Mouse (Mus musculus) embryonic facial prominence, embryonic 15.5 days (tissue): ENCODE measurements around the gene Ano6. TPM values are rescaled to one million over a fixed set of nuclear protein-coding genes. Genes with fewer than 3 reads are reported as not detected.

Experiments used
- ATAC-seq: fragments of 200-750 bp; cut with Nextera tagmentation; 2 replicates; pipeline ENCODE4 v1.8.0; 2017; ENCODE audit warnings: low read depth, moderate TSS enrichment; ENCODE audit not compliant: insufficient number of reproducible peaks, low FRiP score, low TSS enrichment
- H3K27ac ChIP-seq: fragments of 300-500 bp; sonication (generic); replicated peaks from 2 replicates; pipeline ENCODE4 v1.5.1; 2015; ENCODE audit warnings: mild to moderate bottlenecking, inconsistent platforms
- H3K27me3 ChIP-seq: fragments of 300-500 bp; sonication (generic); 2 replicates; pipeline ENCODE4 v1.6.1; 2015; ENCODE audit warnings: inconsistent platforms
- H3K36me3 ChIP-seq: fragments of 300-500 bp; sonication (generic); 2 replicates; pipeline ENCODE4 v1.6.1; 2015; ENCODE audit warnings: mild to moderate bottlenecking, inconsistent platforms
- H3K4me1 ChIP-seq: fragments of 300-500 bp; sonication (generic); 2 replicates; pipeline ENCODE4 v1.6.1; 2015; ENCODE audit warnings: inconsistent platforms
- H3K4me2 ChIP-seq: fragments of 300-500 bp; sonication (generic); replicated peaks from 2 replicates; pipeline ENCODE4 v1.6.1; 2015; ENCODE audit warnings: mild to moderate bottlenecking, inconsistent platforms
- H3K4me3 ChIP-seq: fragments of 300-500 bp; sonication (generic); replicated peaks from 2 replicates; pipeline ENCODE4 v1.5.1; 2015; ENCODE audit warnings: mild to moderate bottlenecking, inconsistent platforms
- H3K9ac ChIP-seq: fragments of 300-500 bp; sonication (generic); 2 replicates; pipeline ENCODE4 v1.6.1; 2015; ENCODE audit warnings: inconsistent platforms
- H3K9me3 ChIP-seq: fragments of 300-500 bp; sonication (generic); replicated peaks from 2 replicates; pipeline ENCODE4 v1.6.1; 2016; ENCODE audit warnings: inconsistent platforms
- WGBS: fragments of 180-500 bp; shearing (Covaris S2); methylation state at CpG from one replicate; pipeline ENCODE4 v1.1.7; 2015; 5-methylcytosine and 5-hydroxymethylcytosine counted together
- polyA plus RNA-seq: library from polyadenylated mRNA; unstranded; fragments of >200 nt; fragmentation: Nextera tagmentation; extraction: Ambion mirVana; gene quantifications from 2 replicates; pipeline ENCODE4 v1.2.1, GENCODE M21; 2015

The Ano6 gene
- polyA plus RNA-seq, 1 experiment from 2014 or later: 51.5 TPM

GRCm38 (mm10) chr15:95829553-95830205, 39.0 kb downstream of the Ano6 start:
- Histone ChIP-seq H3K4me2 (peak overlapping the region; percentile 35), H3K36me3 (no peaks in the 10 kb centered on the region), H3K27ac (peak overlapping the region; percentile 84), H3K27me3 (no peaks in the 10 kb centered on the region), H3K4me3 (peak overlapping the region; percentile 0), H3K4me1 (peaks cover 48% of the 10 kb centered on the region), H3K9me3 (no peaks in the 10 kb centered on the region), H3K9ac (no peak overlapping the region)
- 20% methylated on average over 14 of the region's 14 CpGs for WGBS
- 0 out of 2 replicates have a peak, but pooled peaks have one; percentile 30 for ATAC-seq

GRCm38 (mm10) chr15:95830206-95830560, 39.5 kb downstream of the Ano6 start:
- 46% methylated on average over 12 of the region's 12 CpGs for WGBS
- no peak for ATAC-seq
- H3K27ac ChIP-seq: peak overlapping the region; percentile 84

GRCm38 (mm10) chr15:95833292-95833691, 42.6 kb downstream of the Ano6 start:
- Histone ChIP-seq H3K9me3 (no peaks in the 10 kb centered on the region), H3K36me3 (no peaks in the 10 kb centered on the region), H3K4me3 (no peak overlapping the region), H3K9ac (no peak overlapping the region), H3K4me2 (no peak overlapping the region), H3K4me1 (peaks cover 51% of the 10 kb centered on the region), H3K27ac (no peak overlapping the region), H3K27me3 (no peaks in the 10 kb centered on the region)
- ATAC-seq: no peak
- WGBS: 72% methylated on average over 9 of the region's 9 CpGs

More at GRCm38 (mm10) chr15:95830206-95830560, 39.5 kb downstream of the Ano6 start:
- Histone ChIP-seq H3K4me3 (peak overlapping the region; percentile 0), H3K36me3 (no peaks in the 10 kb centered on the region), H3K27me3 (no peaks in the 10 kb centered on the region), H3K4me2 (peak overlapping the region; percentile 35), H3K9ac (no peak overlapping the region), H3K4me1 (peaks cover 48% of the 10 kb centered on the region), H3K9me3 (no peaks in the 10 kb centered on the region)

- Histone ChIP-seq H3K27ac (no peak overlapping the region), H3K4me3 (no peak overlapping the region), H3K27me3 (no peaks in the 10 kb centered on the region), H3K4me2 (no peak overlapping the region), H3K36me3 (no peaks in the 10 kb centered on the region), H3K4me1 (peaks cover 34% of the 10 kb centered on the region), H3K9me3 (no peaks in the 10 kb centered on the region), H3K9ac (no peak overlapping the region)
- 54% methylated on average over 4 of the region's 4 CpGs for WGBS
- ATAC-seq: no peak
Observed at GRCm38 (mm10) chr15:95836077-95836476, 45.4 kb downstream of the Ano6 start.

GRCm38 (mm10) chr15:95836646-95837434, 46.2 kb downstream of the Ano6 start:
- H3K27ac ChIP-seq: no peak overlapping the region; the same call in 1 of the 2 replicates
- 42% methylated on average over 13 of the region's 13 CpGs for WGBS
- no peak for ATAC-seq

GRCm38 (mm10) chr15:95837570-95837969, 46.9 kb downstream of the Ano6 start:
- Histone ChIP-seq H3K9ac (no peak overlapping the region), H3K4me1 (peaks cover 34% of the 10 kb centered on the region), H3K4me2 (no peak overlapping the region), H3K27ac (peak overlapping the region; percentile 55; the same call in 1 of the 2 replicates), H3K36me3 (no peaks in the 10 kb centered on the region), H3K4me3 (no peak overlapping the region), H3K27me3 (no peaks in the 10 kb centered on the region), H3K9me3 (no peaks in the 10 kb centered on the region)
- WGBS: 78% methylated on average over 1 of the region's 1 CpGs
- ATAC-seq: no peak

More at GRCm38 (mm10) chr15:95836646-95837434, 46.2 kb downstream of the Ano6 start:
- Histone ChIP-seq H3K4me2 (no peak overlapping the region), H3K4me3 (no peak overlapping the region), H3K9me3 (no peaks in the 10 kb centered on the region), H3K9ac (no peak overlapping the region), H3K27me3 (no peaks in the 10 kb centered on the region), H3K36me3 (no peaks in the 10 kb centered on the region), H3K4me1 (peaks cover 34% of the 10 kb centered on the region)

- Histone ChIP-seq H3K27ac (peak overlapping the region; percentile 63; the same call in 1 of the 2 replicates), H3K4me2 (no peak overlapping the region), H3K36me3 (no peaks in the 10 kb centered on the region), H3K4me3 (no peak overlapping the region), H3K4me1 (peaks cover 34% of the 10 kb centered on the region), H3K27me3 (no peaks in the 10 kb centered on the region), H3K9ac (no peak overlapping the region), H3K9me3 (no peaks in the 10 kb centered on the region)
- WGBS: 49% methylated on average over 11 of the region's 11 CpGs
- no peak for ATAC-seq
Observed at GRCm38 (mm10) chr15:95838171-95839020, 47.8 kb downstream of the Ano6 start.

GRCm38 (mm10) chr15:95839789-95840188, 49.1 kb downstream of the Ano6 start:
- Histone ChIP-seq H3K4me1 (peaks cover 34% of the 10 kb centered on the region), H3K9me3 (no peaks in the 10 kb centered on the region), H3K4me3 (no peak overlapping the region), H3K9ac (no peak overlapping the region), H3K4me2 (no peak overlapping the region), H3K27ac (no peak overlapping the region), H3K36me3 (no peaks in the 10 kb centered on the region), H3K27me3 (no peaks in the 10 kb centered on the region)
- ATAC-seq: no peak
- 69% methylated on average over 3 of the region's 3 CpGs for WGBS

- ATAC-seq: no peak
- no peak overlapping the region for H3K4me3 ChIP-seq
- WGBS: 70% methylated on average over 18 of the region's 18 CpGs
- H3K36me3 ChIP-seq: no peaks in the 10 kb centered on the region
- no peak overlapping the region for H3K4me2 ChIP-seq
- H3K9ac ChIP-seq: no peak overlapping the region
- H3K27ac ChIP-seq: no peak overlapping the region
- peaks cover 12% of the 10 kb centered on the region for H3K4me1 ChIP-seq
- no peaks in the 10 kb centered on the region for H3K27me3 ChIP-seq
- no peaks in the 10 kb centered on the region for H3K9me3 ChIP-seq
Observed at GRCm38 (mm10) chr15:95843183-95843949, 52.7 kb downstream of the Ano6 start.

- Histone ChIP-seq H3K27ac (no peak overlapping the region), H3K36me3 (no peaks in the 10 kb centered on the region), H3K4me2 (no peak overlapping the region), H3K4me3 (no peak overlapping the region), H3K27me3 (no peaks in the 10 kb centered on the region), H3K9me3 (no peaks in the 10 kb centered on the region), H3K4me1 (peaks cover 15% of the 10 kb centered on the region), H3K9ac (no peak overlapping the region)
- WGBS: 42% methylated on average over 2 of the region's 2 CpGs
- ATAC-seq: no peak
Observed at GRCm38 (mm10) chr15:95844412-95844811, 53.8 kb downstream of the Ano6 start.
